Mouse (Mus musculus) A20 (cell line): Measurements from ENCODE around the gene F7.
"Not testable (repeated sequence)": the region's sequence is repeated elsewhere in the genome, so short reads cannot be mapped to it uniquely, and the experiment has no call there.

Experiments
- DNase-seq: peaks from one replicate; pipeline ENCODE4 v3.0.0-alpha.2; 2011; ENCODE audit warnings: low read depth, low spot score

Gene F7

GRCm38 (mm10) chr8:13028482-13028881 lies 2.6 kb downstream of the F7 start:
- no peak for DNase-seq

GRCm38 (mm10) chr8:13036346-13036812 lies 10.5 kb downstream of the F7 start:
- DNase-seq: no peak

- no peak for DNase-seq
Measured at GRCm38 (mm10) chr8:13037015-13037414, 11.2 kb downstream of the F7 start, which contains the start of gene F10. Gene F10, plus strand, starts transcription at chr8:13037308.

GRCm38 (mm10) chr8:13037569-13037968 lies 11.7 kb downstream of the F7 start:
- no peak for DNase-seq

GRCm38 (mm10) chr8:13039054-13039453 lies 13.2 kb downstream of the F7 start:
- no peak for DNase-seq

GRCm38 (mm10) chr8:13041459-13041858 lies 15.6 kb downstream of the F7 start:
- no peak for DNase-seq

GRCm38 (mm10) chr8:13047652-13048051 lies 21.8 kb downstream of the F7 start:
- no peak for DNase-seq

- DNase-seq: no peak
Measured at GRCm38 (mm10) chr8:13050550-13050949, 24.7 kb downstream of the F7 start.

- no peak for DNase-seq
Measured at GRCm38 (mm10) chr8:13057351-13057750, 31.5 kb downstream of the F7 start.

- no peak for DNase-seq
Measured at GRCm38 (mm10) chr8:13060441-13061150, 34.8 kb downstream of the F7 start, which contains the start of gene Proz. Gene Proz, plus strand, starts transcription at chr8:13060914.

- no peak for DNase-seq
Measured at GRCm38 (mm10) chr8:13063112-13063511, 37.3 kb downstream of the F7 start.

- DNase-seq: no peak
Measured at GRCm38 (mm10) chr8:13073255-13073654, 47.4 kb downstream of the F7 start.

- no peak for DNase-seq
Measured at GRCm38 (mm10) chr8:13075044-13075443, 49.2 kb downstream of the F7 start.

- not testable (repeated sequence) for DNase-seq
Measured at GRCm38 (mm10) chr8:13075579-13075978, 49.7 kb downstream of the F7 start.

- no peak for DNase-seq
Measured at GRCm38 (mm10) chr8:13077542-13077941, 51.7 kb downstream of the F7 start.
